Mouse (Mus musculus) ovary, adult 18-20 months (tissue): ENCODE data around the gene Slc4a11.
"Not testable (repeated sequence)": the region's sequence is repeated elsewhere in the genome, so short reads cannot be mapped to it uniquely, and the experiment has no call there.

Experiments used
- DNase-seq: peaks from one replicate; pipeline ENCODE4 v3.0.0; 2022; ENCODE audit warnings: low spot score, mixed read lengths

Gene Slc4a11

GRCm38 (mm10) chr2:130679154-130679553 is 18.2 kb downstream of the Slc4a11 start:
- DNase-seq = no peak

GRCm38 (mm10) chr2:130677211-130677610 is 20.1 kb downstream of the Slc4a11 start:
- peak; percentile 69 for DNase-seq

GRCm38 (mm10) chr2:130667559-130667958 is 29.8 kb downstream of the Slc4a11 start, which contains the start of gene Itpa:
Itpa (plus strand) TSS chr2:130667610.
- peak; percentile 83 for DNase-seq

DNA sequence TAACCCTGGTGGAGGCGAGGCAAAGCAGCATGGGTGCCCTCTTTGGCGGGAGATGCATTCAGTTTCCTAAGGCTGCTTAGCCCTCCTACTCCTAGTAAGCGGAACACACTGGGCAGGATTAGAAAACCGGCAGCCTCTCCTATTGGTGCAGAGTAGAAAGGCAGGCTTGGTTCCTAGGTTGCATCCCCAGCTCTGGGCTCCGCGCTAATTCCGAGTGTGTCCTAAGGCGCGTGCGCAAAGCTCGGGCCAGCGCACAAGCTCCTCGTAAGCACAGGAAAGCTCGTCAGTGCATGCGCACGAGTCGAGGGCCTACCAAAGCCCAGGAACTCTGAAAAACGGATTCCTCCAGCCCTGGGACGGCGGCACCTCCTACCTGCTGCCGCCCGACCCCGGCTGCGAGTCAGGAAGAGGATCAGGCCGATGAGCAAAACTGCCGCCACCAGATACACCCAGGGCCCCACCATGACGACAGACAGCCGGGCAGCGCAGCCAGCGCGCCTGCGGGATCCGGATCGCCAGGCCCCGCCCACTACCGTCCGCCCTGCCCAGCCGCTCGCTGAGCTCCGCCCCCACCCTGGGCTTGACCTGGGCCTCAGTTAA is 33.1 kb downstream of the Slc4a11 start, which contains the start of gene Ddrgk1:
Gene Ddrgk1, minus strand, starts transcription at position 558 of the 600 bp plus-strand sequence.
- peak; percentile 88 for DNase-seq

DNA sequence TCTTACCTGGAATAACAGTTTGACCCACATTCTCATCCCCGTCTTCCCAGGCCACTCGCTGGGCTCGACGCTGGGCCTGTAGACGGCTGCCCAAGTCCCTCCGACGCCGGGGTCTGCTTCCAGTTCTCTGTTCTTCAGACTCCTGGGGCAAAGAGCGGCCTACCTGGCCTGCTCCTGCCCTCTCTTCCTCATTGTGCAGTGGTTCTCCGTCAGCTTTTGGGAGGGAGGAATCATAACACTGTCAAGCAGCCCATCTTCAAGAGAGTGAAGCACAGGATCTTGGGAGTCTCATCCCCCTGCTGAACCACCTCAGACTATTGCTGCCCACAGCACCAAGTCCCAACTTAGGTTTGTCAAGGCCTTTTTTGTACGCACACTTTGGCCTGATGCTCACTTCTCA is 34.0 kb downstream of the Slc4a11 start:
- no peak for DNase-seq

GRCm38 (mm10) chr2:130658530-130658929 is 38.8 kb downstream of the Slc4a11 start:
- DNase-seq = no peak

GRCm38 (mm10) chr2:130657541-130657940 is 39.8 kb downstream of the Slc4a11 start:
- no peak for DNase-seq

- DNase-seq = no peak
Observed at GRCm38 (mm10) chr2:130656536-130656935, 40.8 kb downstream of the Slc4a11 start.

- no peak for DNase-seq
Observed at GRCm38 (mm10) chr2:130655660-130656339, 41.5 kb downstream of the Slc4a11 start.

- no peak for DNase-seq
Observed at GRCm38 (mm10) chr2:130653760-130654159, 43.6 kb downstream of the Slc4a11 start.

- DNase-seq = no peak
Observed at GRCm38 (mm10) chr2:130653303-130653702, 44.0 kb downstream of the Slc4a11 start.

- DNase-seq = not testable (repeated sequence)
Observed at GRCm38 (mm10) chr2:130649028-130649427, 48.3 kb downstream of the Slc4a11 start.

GRCm38 (mm10) chr2:130645198-130645597 is 52.1 kb downstream of the Slc4a11 start:
- no peak for DNase-seq

DNA sequence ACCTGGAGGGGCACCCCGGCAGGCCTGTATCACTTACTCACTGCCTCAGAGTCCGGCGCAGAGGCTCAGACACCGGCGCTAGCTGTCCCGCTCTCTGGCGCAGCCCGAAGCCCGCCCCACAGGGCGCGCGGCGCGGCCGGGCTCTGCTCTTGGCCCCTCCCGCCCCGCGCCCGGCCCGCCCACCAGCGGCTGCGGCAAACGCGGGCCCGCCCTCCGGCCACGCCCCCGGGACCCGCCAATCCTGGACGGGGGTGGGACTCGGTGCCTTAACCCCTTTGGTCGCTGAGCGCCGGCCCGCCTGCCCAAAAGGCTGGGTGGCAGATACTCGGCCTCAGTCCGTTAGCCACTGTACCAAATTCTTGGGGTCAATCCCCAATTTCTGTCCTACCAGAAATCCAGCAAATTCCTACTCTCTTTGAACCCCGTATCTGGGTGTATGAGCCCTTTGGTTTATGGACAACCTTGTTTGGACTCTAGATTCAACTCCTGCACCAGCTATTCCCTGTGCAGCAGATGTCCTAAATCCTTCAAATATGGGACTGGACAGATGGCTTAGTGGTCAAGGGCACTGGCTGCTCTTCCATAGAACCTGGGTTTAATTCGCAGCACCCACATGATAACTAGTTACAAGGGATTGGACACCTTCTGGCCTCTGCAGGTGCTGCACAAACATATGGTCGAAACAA is 54.5 kb downstream of the Slc4a11 start, which contains the start of gene Lzts3:
Gene Lzts3, minus strand, starts transcription at position 120 of the 686 bp plus-strand sequence.
- DNase-seq = peak; percentile 88

GRCm38 (mm10) chr2:130642197-130642660 is 55.1 kb downstream of the Slc4a11 start:
- no peak for DNase-seq

GRCm38 (mm10) chr2:130641351-130642025 is 55.8 kb downstream of the Slc4a11 start:
- no peak for DNase-seq

GRCm38 (mm10) chr2:130639276-130639675 is 58.0 kb downstream of the Slc4a11 start:
- DNase-seq = no peak

DNA sequence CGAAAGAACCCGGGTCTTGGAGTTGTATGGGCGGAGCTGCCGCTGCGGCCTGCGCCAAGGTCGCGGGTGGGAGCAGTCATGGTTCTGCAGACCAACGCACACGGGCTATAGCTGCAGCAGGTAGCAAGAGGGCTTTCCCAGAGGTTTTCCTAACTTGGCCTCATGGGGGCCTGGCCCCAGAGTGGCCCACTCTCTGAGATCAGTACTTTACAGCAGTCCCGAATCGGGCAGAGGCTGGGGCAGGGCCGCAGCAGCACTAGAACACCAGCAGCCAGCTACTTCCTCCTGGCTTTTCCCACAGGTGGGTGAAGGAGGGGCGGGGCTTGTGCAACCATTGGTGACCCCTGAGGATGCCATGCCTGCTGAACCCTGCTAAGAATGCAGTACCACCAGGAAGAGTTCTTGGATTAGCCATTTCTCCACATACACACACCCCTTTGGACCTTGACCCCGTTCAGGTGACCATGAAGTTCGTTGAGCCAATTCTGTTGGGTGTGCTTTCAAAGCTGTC is 59.2 kb downstream of the Slc4a11 start:
- no peak for DNase-seq

- no peak for DNase-seq
Observed at GRCm38 (mm10) chr2:130635847-130636246, 61.5 kb downstream of the Slc4a11 start.

DNA sequence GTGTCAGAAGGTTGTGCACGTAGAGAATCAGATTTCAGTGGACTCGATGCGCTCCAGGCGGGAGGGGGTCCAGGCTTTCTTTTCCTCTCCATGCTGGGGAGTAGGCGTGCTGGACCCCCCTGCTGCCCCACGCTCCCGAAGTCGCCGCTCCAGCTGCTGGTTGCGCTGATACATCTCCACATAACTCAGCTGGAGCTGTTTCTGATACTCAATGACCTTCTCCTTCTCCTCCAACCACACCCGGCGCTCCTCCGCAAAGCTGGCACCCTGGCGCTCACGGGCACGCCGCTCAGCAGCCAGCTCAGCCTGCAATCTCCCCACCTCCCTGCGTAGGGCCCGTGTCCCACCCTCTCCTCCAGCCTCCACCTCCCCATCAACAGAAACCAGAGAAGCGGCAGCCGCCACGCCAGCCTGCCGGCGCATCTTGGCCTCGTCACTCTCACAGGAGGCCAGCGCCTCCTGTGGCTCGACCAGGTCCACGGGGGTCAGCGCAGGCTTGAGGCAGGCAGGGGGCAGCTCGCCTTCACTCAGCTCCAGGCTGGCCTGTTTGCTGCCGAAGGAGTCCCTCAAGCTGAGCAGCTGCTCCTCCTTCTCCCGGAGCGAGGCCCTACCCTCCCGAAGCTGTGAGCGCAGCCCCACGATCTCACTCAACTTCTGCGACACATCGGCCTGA is 62.4 kb downstream of the Slc4a11 start:
- DNase-seq = no peak
